Mouse (Mus musculus) ES-Bruce4 (cell line): Measurements from ENCODE around the gene Olfr741.

ENCODE experiments used
- CTCF ChIP-seq: IDR thresholded peaks from one replicate; pipeline ENCODE4 v1.8.1; 2011; ENCODE audit warnings: low read depth, low read length
- POLR2A ChIP-seq: IDR thresholded peaks from one replicate; pipeline ENCODE4 v1.8.1; 2011; ENCODE audit warnings: low read length; ENCODE audit not compliant: insufficient read depth

DNA sequence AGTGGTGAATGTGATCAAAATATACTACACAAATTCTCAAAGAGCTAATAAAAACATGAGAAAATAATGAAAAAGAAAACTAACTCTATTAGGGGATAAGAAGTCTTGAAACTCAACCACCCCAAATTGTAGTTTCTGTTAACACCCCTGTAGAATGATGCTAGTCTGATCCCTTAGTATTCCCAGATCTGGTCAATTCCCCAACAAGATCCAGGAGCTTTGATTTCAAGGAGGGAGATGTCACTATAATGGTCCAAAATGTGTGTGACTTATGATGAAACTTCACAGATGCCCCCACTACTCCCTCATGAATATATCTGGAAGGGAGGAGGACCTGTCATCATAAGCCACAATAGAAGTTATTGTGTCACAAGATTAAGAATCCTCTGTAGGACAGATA is 49.0 kb downstream of the Olfr741 start, which contains the start of gene Olfr743:
- no peak for TF ChIP-seq CTCF
- TF ChIP-seq POLR2A = no peak
